Mouse (Mus musculus): ENCODE results near the gene Zgpat. TPM values are rescaled to one million over a fixed set of nuclear protein-coding genes. Genes with fewer than 3 reads are reported as not detected.

The Zgpat gene
- polyA plus RNA-seq (2014; fragmentation: Illumina TruSeq; extraction: RNeasy Lipid Tissue Mini Kit (QIAGEN cat#74804); ENCODE audit: insufficient read depth, low read depth, low replicate concordance), result 16.6 TPM

DNA sequence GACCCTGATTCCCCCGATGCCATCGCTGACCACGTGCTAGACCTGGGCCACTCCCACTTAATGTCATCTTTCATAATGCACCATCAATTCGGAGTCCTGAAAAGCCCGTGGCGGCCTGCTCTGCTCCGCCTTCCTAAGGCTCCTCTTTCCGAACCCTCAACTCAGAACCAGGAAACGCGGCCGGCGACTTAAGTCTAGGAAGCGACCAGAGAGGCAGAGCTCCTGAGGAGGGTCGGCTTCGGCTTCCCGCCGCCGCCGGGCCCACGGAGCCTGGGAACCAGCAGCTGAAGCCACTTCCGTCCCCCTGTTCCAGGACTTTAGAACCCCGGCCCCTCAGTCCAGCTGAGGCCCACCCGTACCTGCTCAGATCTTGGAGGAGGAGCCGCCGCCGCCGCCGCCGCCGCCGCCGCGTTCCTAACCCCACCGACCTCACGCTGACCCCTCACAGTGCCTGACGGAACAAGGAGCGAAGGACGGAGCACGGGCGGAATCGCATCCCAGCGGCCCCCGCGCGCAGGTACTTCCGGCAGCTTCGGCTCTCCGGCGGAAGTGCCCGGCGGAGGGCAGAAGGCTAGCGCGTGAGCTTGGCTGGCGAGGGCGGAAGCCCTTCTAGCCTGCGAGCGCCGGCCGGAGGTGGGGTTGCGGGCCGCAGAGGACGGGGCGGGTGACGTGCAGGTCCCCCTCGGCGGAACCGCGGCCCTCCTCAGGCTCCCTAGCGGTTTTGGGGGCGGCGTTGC is at the start of gene Zgpat, which contains the start of gene Arfrp1:
Gene Zgpat (plus strand): TSS at position 69 of the 737 bp plus-strand sequence.
Gene Arfrp1 (minus strand): TSS at position 545 of the 737 bp plus-strand sequence.

GRCm38 (mm10) chr2:181319248-181320102 is 45.3 kb upstream of the Zgpat start, which contains the start of gene Rtel1:
TSS of gene Rtel1 (plus strand) at chr2:181319739.

GRCm38 (mm10) chr2:181379778-181380177 is 15.1 kb downstream of the Zgpat start, which contains the start of gene Lime1:
TSS of gene Lime1 (plus strand) at chr2:181380078.

Other genes with a start within 250 kb of the Zgpat start
- gene Kcnq2, start 229.6 kb upstream of the Zgpat start, polyA plus RNA-seq (2014; fragmentation: Illumina TruSeq; extraction: RNeasy Lipid Tissue Mini Kit (QIAGEN cat#74804); ENCODE audit: insufficient read depth, low read depth, low replicate concordance), result not detected
- 7.4 TPM for gene Eef1a2, start 207.9 kb upstream of the Zgpat start, polyA plus RNA-seq (2014; fragmentation: Illumina TruSeq; extraction: RNeasy Lipid Tissue Mini Kit (QIAGEN cat#74804); ENCODE audit: insufficient read depth, low read depth, low replicate concordance)
- gene Ppdpf, start 177.7 kb upstream of the Zgpat start, polyA plus RNA-seq (2014; fragmentation: Illumina TruSeq; extraction: RNeasy Lipid Tissue Mini Kit (QIAGEN cat#74804); ENCODE audit: insufficient read depth, low read depth, low replicate concordance), result 150 TPM
- gene Ptk6, start 162.1 kb upstream of the Zgpat start, polyA plus RNA-seq (2014; fragmentation: Illumina TruSeq; extraction: RNeasy Lipid Tissue Mini Kit (QIAGEN cat#74804); ENCODE audit: insufficient read depth, low read depth, low replicate concordance), result 0.21 TPM
- 2.4 TPM for gene Srms, start 151.7 kb upstream of the Zgpat start, polyA plus RNA-seq (2014; fragmentation: Illumina TruSeq; extraction: RNeasy Lipid Tissue Mini Kit (QIAGEN cat#74804); ENCODE audit: insufficient read depth, low read depth, low replicate concordance)
- gene Fndc11, start 144.9 kb upstream of the Zgpat start, polyA plus RNA-seq (2014; fragmentation: Illumina TruSeq; extraction: RNeasy Lipid Tissue Mini Kit (QIAGEN cat#74804); ENCODE audit: insufficient read depth, low read depth, low replicate concordance), result 0.86 TPM
- 9.0 TPM for gene Helz2, start 122.9 kb upstream of the Zgpat start, polyA plus RNA-seq (2014; fragmentation: Illumina TruSeq; extraction: RNeasy Lipid Tissue Mini Kit (QIAGEN cat#74804); ENCODE audit: insufficient read depth, low read depth, low replicate concordance)
- 7.6 TPM for gene Gmeb2, start 76.9 kb upstream of the Zgpat start, polyA plus RNA-seq (2014; fragmentation: Illumina TruSeq; extraction: RNeasy Lipid Tissue Mini Kit (QIAGEN cat#74804); ENCODE audit: insufficient read depth, low read depth, low replicate concordance)
- gene Stmn3, start 50.4 kb upstream of the Zgpat start, polyA plus RNA-seq (2014; fragmentation: Illumina TruSeq; extraction: RNeasy Lipid Tissue Mini Kit (QIAGEN cat#74804); ENCODE audit: insufficient read depth, low read depth, low replicate concordance), result 0.21 TPM
- 9.1 TPM for gene Rtel1, start 45.2 kb upstream of the Zgpat start, polyA plus RNA-seq (2014; fragmentation: Illumina TruSeq; extraction: RNeasy Lipid Tissue Mini Kit (QIAGEN cat#74804); ENCODE audit: insufficient read depth, low read depth, low replicate concordance)
- gene Arfrp1, start 476 bp downstream of the Zgpat start, polyA plus RNA-seq (2014; fragmentation: Illumina TruSeq; extraction: RNeasy Lipid Tissue Mini Kit (QIAGEN cat#74804); ENCODE audit: insufficient read depth, low read depth, low replicate concordance), result 50.5 TPM
- 18.4 TPM for gene Lime1, start 15.2 kb downstream of the Zgpat start, polyA plus RNA-seq (2014; fragmentation: Illumina TruSeq; extraction: RNeasy Lipid Tissue Mini Kit (QIAGEN cat#74804); ENCODE audit: insufficient read depth, low read depth, low replicate concordance)
- gene Zbtb46, start 94.5 kb downstream of the Zgpat start, polyA plus RNA-seq (2014; fragmentation: Illumina TruSeq; extraction: RNeasy Lipid Tissue Mini Kit (QIAGEN cat#74804); ENCODE audit: insufficient read depth, low read depth, low replicate concordance), result 7.0 TPM
- gene Abhd16b, start 128.3 kb downstream of the Zgpat start, polyA plus RNA-seq (2014; fragmentation: Illumina TruSeq; extraction: RNeasy Lipid Tissue Mini Kit (QIAGEN cat#74804); ENCODE audit: insufficient read depth, low read depth, low replicate concordance), result not detected
- 87.0 TPM for gene Tpd52l2, start 132.2 kb downstream of the Zgpat start, polyA plus RNA-seq (2014; fragmentation: Illumina TruSeq; extraction: RNeasy Lipid Tissue Mini Kit (QIAGEN cat#74804); ENCODE audit: insufficient read depth, low read depth, low replicate concordance)
- 21.3 TPM for gene Dnajc5, start 155.6 kb downstream of the Zgpat start, polyA plus RNA-seq (2014; fragmentation: Illumina TruSeq; extraction: RNeasy Lipid Tissue Mini Kit (QIAGEN cat#74804); ENCODE audit: insufficient read depth, low read depth, low replicate concordance)
- gene Uckl1, start 220.0 kb downstream of the Zgpat start, polyA plus RNA-seq (2014; fragmentation: Illumina TruSeq; extraction: RNeasy Lipid Tissue Mini Kit (QIAGEN cat#74804); ENCODE audit: insufficient read depth, low read depth, low replicate concordance), result 36.1 TPM
- gene Prpf6, start 226.9 kb downstream of the Zgpat start, polyA plus RNA-seq (2014; fragmentation: Illumina TruSeq; extraction: RNeasy Lipid Tissue Mini Kit (QIAGEN cat#74804); ENCODE audit: insufficient read depth, low read depth, low replicate concordance), result 23.2 TPM
- 5.6 TPM for gene Zfp512b, start 227.9 kb downstream of the Zgpat start, polyA plus RNA-seq (2014; fragmentation: Illumina TruSeq; extraction: RNeasy Lipid Tissue Mini Kit (QIAGEN cat#74804); ENCODE audit: insufficient read depth, low read depth, low replicate concordance)
- 7.1 TPM for gene Samd10, start 234.3 kb downstream of the Zgpat start, polyA plus RNA-seq (2014; fragmentation: Illumina TruSeq; extraction: RNeasy Lipid Tissue Mini Kit (QIAGEN cat#74804); ENCODE audit: insufficient read depth, low read depth, low replicate concordance)